Mouse (Mus musculus): ENCODE measurements around the gene Tenm2. TPM values are rescaled to one million over a fixed set of nuclear protein-coding genes. Genes with fewer than 3 reads are reported as not detected.

Tenm2 gene
- total and polyA plus RNA-seq, 3 experiments = 0.08 to 0.14 (median 0.12) TPM

DNA sequence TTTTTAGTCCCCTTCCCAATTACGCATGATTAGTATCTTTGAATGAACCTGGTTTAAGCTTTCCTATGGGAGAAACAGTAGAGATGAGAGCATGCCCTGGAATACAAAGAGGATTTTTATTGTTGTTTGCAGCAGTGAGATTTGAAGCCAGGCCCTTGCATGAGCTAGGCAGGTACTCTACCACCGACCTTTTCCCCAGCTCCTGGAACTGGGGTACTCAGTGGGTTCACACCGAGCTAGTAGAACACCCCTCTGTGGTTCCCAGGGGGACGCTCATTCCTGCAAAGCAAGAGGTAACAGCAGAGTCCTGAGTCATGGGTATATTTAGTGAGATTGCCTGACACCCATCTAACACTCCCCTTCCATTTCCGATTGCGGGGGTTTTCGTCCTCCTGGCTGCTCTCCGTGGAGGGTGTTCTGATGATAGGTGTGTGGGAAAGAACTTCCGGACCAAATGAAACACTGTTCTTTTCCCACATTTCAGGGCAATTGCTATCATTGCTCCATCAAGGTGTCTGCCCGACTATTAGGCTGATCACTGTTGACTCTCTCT lies 1067.9 kb downstream of the Tenm2 start:
- no peaks in the 10 kb centered on the region for H3K79me2 ChIP-seq (replicated peaks; ENCODE audit: control insufficient read depth, insufficient read depth, low read length)
- TF ChIP-seq CTCF (IDR thresholded peaks at IDR 0.05) (no peak), EP300 (IDR thresholded peaks at IDR 0.05; ENCODE audit: insufficient read depth, low read depth, low read length) (no peak), POLR2A (IDR thresholded peaks at IDR 0.05; ENCODE audit: insufficient read depth, low read depth, low read length) (no peak)
- no peaks in the 10 kb centered on the region for H3K4me1 ChIP-seq (ENCODE audit: control insufficient read depth, insufficient read depth, low read length)
- no peaks in the 10 kb centered on the region for H3K27me3 ChIP-seq (ENCODE audit: control insufficient read depth, insufficient read depth, low read length)
- DNase-seq = no peak
- H3K27ac ChIP-seq = no peak overlapping the region
- WGBS = 82% methylated on average over 10 of the region's 10 CpGs
- no peaks in the 10 kb centered on the region for H3K36me3 ChIP-seq (ENCODE audit: control insufficient read depth, insufficient read depth, low read length)
- intact Hi-C loops (cut with DNase I) = no loop called here
- H3K4me3 ChIP-seq = no peak overlapping the region
- H3K9ac ChIP-seq (ENCODE audit: low read depth, low read length) = no peak overlapping the region

DNA sequence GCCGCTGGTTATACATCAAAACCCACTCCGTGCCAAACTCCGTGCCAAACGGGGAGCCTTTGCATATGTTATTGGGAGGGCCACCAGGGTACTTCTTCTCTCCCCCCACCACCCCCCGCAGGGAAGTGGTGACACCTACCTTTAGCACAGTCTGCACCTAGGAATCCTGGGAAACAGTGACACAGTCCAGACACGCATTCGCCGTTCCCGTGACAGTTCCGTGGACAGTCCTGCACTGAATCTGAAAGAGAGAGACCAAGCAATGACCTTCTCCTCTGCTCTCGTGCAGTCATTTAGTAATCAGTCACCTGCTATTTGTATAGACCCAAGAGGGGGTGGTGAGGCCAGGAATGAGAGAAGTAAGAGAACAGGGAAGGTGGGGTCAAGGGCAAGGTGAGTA lies 1072.2 kb downstream of the Tenm2 start:
- no peak overlapping the region for H3K4me3 ChIP-seq
- H3K79me2 ChIP-seq (replicated peaks; ENCODE audit: control insufficient read depth, insufficient read depth, low read length) = no peaks in the 10 kb centered on the region
- TF ChIP-seq EP300 (IDR thresholded peaks at IDR 0.05; ENCODE audit: insufficient read depth, low read depth, low read length) = no peak
- TF ChIP-seq CTCF (IDR thresholded peaks at IDR 0.05) = no peak
- no peak for TF ChIP-seq POLR2A (IDR thresholded peaks at IDR 0.05; ENCODE audit: insufficient read depth, low read depth, low read length)
- no peaks in the 10 kb centered on the region for H3K36me3 ChIP-seq (ENCODE audit: control insufficient read depth, insufficient read depth, low read length)
- WGBS = 76% methylated on average over 11 of the region's 11 CpGs
- DNase-seq = no peak
- H3K9ac ChIP-seq (ENCODE audit: low read depth, low read length) = no peak overlapping the region
- intact Hi-C loops (cut with DNase I) = no loop called here
- no peaks in the 10 kb centered on the region for H3K4me1 ChIP-seq (ENCODE audit: control insufficient read depth, insufficient read depth, low read length)
- H3K27me3 ChIP-seq (ENCODE audit: control insufficient read depth, insufficient read depth, low read length) = no peaks in the 10 kb centered on the region
- H3K27ac ChIP-seq = no peak overlapping the region

DNA sequence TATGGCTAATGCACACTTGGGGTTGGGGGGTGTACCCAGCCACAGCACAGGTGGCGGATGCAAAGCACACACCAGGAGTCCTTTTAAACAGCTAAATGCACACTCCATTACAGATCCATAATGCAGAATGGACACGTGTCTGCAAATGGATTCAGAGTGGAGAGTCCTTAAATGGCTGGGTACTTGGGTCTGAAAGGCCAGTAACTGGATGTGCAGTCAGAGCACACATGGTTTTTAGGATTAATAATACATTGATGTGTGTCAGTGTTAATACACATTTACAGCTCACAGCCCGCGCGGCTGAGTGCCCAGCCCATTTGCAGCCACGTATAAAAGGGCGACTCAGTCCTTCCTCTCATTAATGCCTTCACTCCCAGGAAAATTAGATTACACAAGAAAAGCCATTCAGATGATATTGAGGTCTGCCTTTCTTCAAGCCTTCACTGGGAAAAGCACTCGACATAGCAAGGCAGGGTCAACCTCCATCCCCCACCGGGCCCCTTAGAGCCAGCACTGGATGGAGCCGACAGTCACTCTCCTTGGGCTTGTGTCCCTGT lies 1073.9 kb downstream of the Tenm2 start:
- no peaks in the 10 kb centered on the region for H3K4me1 ChIP-seq (ENCODE audit: control insufficient read depth, insufficient read depth, low read length)
- H3K36me3 ChIP-seq (ENCODE audit: control insufficient read depth, insufficient read depth, low read length) = no peaks in the 10 kb centered on the region
- no peaks in the 10 kb centered on the region for H3K27me3 ChIP-seq (ENCODE audit: control insufficient read depth, insufficient read depth, low read length)
- H3K79me2 ChIP-seq (replicated peaks; ENCODE audit: control insufficient read depth, insufficient read depth, low read length) = no peaks in the 10 kb centered on the region
- intact Hi-C loops (cut with DNase I) = no loop called here
- H3K9ac ChIP-seq (ENCODE audit: low read depth, low read length) = no peak overlapping the region
- DNase-seq = no peak
- no peak overlapping the region for H3K4me3 ChIP-seq
- no peak for TF ChIP-seq EP300 (IDR thresholded peaks at IDR 0.05; ENCODE audit: insufficient read depth, low read depth, low read length)
- TF ChIP-seq CTCF (IDR thresholded peaks at IDR 0.05) = no peak
- TF ChIP-seq POLR2A (IDR thresholded peaks at IDR 0.05; ENCODE audit: insufficient read depth, low read depth, low read length) = no peak
- 73% methylated on average over 10 of the region's 10 CpGs for WGBS
- no peak overlapping the region for H3K27ac ChIP-seq

DNA sequence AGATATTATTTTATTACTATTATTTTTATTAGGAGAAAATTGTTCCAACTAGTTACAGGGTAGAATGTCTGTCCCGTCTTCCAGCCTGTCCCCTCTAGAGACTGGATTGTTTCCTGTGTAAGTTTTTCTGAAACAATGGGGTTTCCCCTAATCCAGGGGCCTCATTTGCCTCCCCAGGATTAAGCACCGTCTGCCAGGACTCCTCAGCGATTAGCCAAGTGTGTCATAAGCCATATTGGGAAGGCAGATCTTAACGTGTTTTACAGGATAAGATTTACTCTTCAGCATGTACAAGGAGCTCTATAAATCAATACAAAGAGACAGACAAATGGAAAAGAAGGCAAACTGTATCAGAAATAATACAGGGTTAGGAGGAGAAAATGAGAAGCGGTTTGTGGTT lies 1082.3 kb downstream of the Tenm2 start:
- no peaks in the 10 kb centered on the region for H3K27me3 ChIP-seq (ENCODE audit: control insufficient read depth, insufficient read depth, low read length)
- peaks cover 2% of the 10 kb centered on the region; the same call in 1 of the 2 replicates for H3K4me1 ChIP-seq (ENCODE audit: control insufficient read depth, insufficient read depth, low read length)
- no peak overlapping the region for H3K27ac ChIP-seq
- TF ChIP-seq CTCF (IDR thresholded peaks at IDR 0.05) (no peak), EP300 (IDR thresholded peaks at IDR 0.05; ENCODE audit: insufficient read depth, low read depth, low read length) (no peak), POLR2A (IDR thresholded peaks at IDR 0.05; ENCODE audit: insufficient read depth, low read depth, low read length) (no peak)
- DNase-seq = no peak
- H3K79me2 ChIP-seq (replicated peaks; ENCODE audit: control insufficient read depth, insufficient read depth, low read length) = no peaks in the 10 kb centered on the region
- intact Hi-C loops (cut with DNase I) = no loop called here
- H3K36me3 ChIP-seq (ENCODE audit: control insufficient read depth, insufficient read depth, low read length) = no peaks in the 10 kb centered on the region
- no peak overlapping the region for H3K9ac ChIP-seq (ENCODE audit: low read depth, low read length)
- H3K4me3 ChIP-seq = no peak overlapping the region
- WGBS = 37% methylated on average over 5 of the region's 5 CpGs

DNA sequence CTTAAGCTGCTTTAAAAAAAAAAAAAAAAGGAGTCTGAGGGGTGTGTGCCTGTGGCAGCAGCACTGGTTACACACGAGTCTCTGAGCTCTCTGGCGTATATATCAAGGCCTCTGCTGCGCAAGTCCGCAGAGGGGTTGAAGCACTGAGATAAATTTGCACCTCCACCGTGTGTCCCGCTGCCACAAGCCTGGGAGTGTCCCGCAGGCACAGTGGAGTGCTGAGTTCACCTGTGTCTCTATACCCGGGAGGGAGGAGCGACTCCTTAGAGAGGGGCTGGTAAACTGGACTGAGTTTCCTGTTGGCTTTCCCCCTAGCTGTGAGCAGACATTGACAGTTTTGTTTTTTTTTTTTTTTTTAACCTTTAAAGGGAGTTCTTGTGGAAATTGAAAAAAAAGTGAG lies 1082.8 kb downstream of the Tenm2 start:
- intact Hi-C loops (cut with DNase I) = no loop called here
- no peak overlapping the region for H3K27ac ChIP-seq
- no peaks in the 10 kb centered on the region for H3K79me2 ChIP-seq (replicated peaks; ENCODE audit: control insufficient read depth, insufficient read depth, low read length)
- no peak overlapping the region for H3K4me3 ChIP-seq
- H3K9ac ChIP-seq (ENCODE audit: low read depth, low read length) = no peak overlapping the region
- no peaks in the 10 kb centered on the region for H3K36me3 ChIP-seq (ENCODE audit: control insufficient read depth, insufficient read depth, low read length)
- no peaks in the 10 kb centered on the region for H3K27me3 ChIP-seq (ENCODE audit: control insufficient read depth, insufficient read depth, low read length)
- TF ChIP-seq POLR2A (IDR thresholded peaks at IDR 0.05; ENCODE audit: insufficient read depth, low read depth, low read length) (no peak), CTCF (IDR thresholded peaks at IDR 0.05) (no peak), EP300 (IDR thresholded peaks at IDR 0.05; ENCODE audit: insufficient read depth, low read depth, low read length) (no peak)
- DNase-seq = no peak
- 20% methylated on average over 9 of the region's 9 CpGs for WGBS
- peaks cover 2% of the 10 kb centered on the region; the same call in 1 of the 2 replicates for H3K4me1 ChIP-seq (ENCODE audit: control insufficient read depth, insufficient read depth, low read length)

DNA sequence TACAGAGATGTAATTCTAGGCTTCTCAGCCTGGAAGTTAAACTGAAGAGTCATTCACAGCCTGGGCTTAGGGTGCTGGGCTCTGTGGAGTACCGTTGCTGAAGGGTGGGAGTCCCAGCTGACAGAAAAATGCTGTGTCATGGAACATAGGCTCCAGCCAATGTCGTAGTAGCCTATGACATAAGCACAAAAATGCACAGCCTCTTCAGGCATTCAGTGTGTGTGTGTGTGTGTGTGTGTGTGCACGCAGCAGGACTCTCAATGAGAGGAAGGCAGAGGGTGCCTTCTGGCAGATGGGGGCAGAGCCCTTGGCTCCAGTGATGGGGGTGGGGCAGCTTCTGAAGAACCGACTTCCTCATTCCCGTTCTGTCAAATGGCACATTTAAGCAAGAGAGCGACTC lies 1083.5 kb downstream of the Tenm2 start:
- DNase-seq = no peak
- H3K27me3 ChIP-seq (ENCODE audit: control insufficient read depth, insufficient read depth, low read length) = no peaks in the 10 kb centered on the region
- H3K4me3 ChIP-seq = no peak overlapping the region
- no peaks in the 10 kb centered on the region for H3K79me2 ChIP-seq (replicated peaks; ENCODE audit: control insufficient read depth, insufficient read depth, low read length)
- TF ChIP-seq POLR2A (IDR thresholded peaks at IDR 0.05; ENCODE audit: insufficient read depth, low read depth, low read length) (no peak), CTCF (IDR thresholded peaks at IDR 0.05) (no peak), EP300 (IDR thresholded peaks at IDR 0.05; ENCODE audit: insufficient read depth, low read depth, low read length) (no peak)
- no peak overlapping the region for H3K9ac ChIP-seq (ENCODE audit: low read depth, low read length)
- peaks cover 2% of the 10 kb centered on the region; the same call in 1 of the 2 replicates for H3K4me1 ChIP-seq (ENCODE audit: control insufficient read depth, insufficient read depth, low read length)
- H3K36me3 ChIP-seq (ENCODE audit: control insufficient read depth, insufficient read depth, low read length) = no peaks in the 10 kb centered on the region
- H3K27ac ChIP-seq = no peak overlapping the region
- intact Hi-C loops (cut with DNase I) = no loop called here
- 6% methylated on average over 6 of the region's 6 CpGs for WGBS
